Mouse (Mus musculus) cerebellum, adult (tissue): ENCODE data around the gene Olfr350.

ENCODE experiments used
- ATAC-seq: cut with Nextera tagmentation; 2 replicates; pipeline ENCODE4 v1.9.2; 2017; ENCODE audit warnings: mild to moderate bottlenecking, moderate library complexity, mixed read lengths; ENCODE audit not compliant: insufficient number of reproducible peaks, low FRiP score, low TSS enrichment

Olfr350 gene

GRCm38 (mm10) chr2:36846010-36846409 lies at the start of gene Olfr350:
Gene Olfr350, plus strand, starts transcription at chr2:36846310.
- no peak for ATAC-seq

- no peak for ATAC-seq
Measured at GRCm38 (mm10) chr2:36816932-36817331, 29.2 kb upstream of the Olfr350 start, which contains the start of gene Olfr3. Gene Olfr3, minus strand, starts transcription at chr2:36817032.

- no peak for ATAC-seq
Measured at GRCm38 (mm10) chr2:36862560-36862959, 16.4 kb downstream of the Olfr350 start, which contains the start of gene Olfr351. Gene Olfr351, minus strand, starts transcription at chr2:36862660.

- ATAC-seq, result no peak
Measured at GRCm38 (mm10) chr2:36868160-36868559, 22.1 kb downstream of the Olfr350 start, which contains the start of gene Olfr352. Gene Olfr352, plus strand, starts transcription at chr2:36868460.

- no peak for ATAC-seq
Measured at GRCm38 (mm10) chr2:36892836-36893235, 46.7 kb downstream of the Olfr350 start, which contains the start of gene Olfr353. Gene Olfr353, minus strand, starts transcription at chr2:36892936.

- ATAC-seq, result no peak
Measured at GRCm38 (mm10) chr2:36897114-36897513, 51.0 kb downstream of the Olfr350 start.
